Mouse (Mus musculus) kidney, embryonic 15.5 days (tissue): ENCODE results near the gene Ikzf3. TPM values are rescaled to one million over a fixed set of nuclear protein-coding genes. Genes with fewer than 3 reads are reported as not detected.

Experiments
- ATAC-seq: fragments of 200-750 bp; cut with Nextera tagmentation; replicated peaks from 2 replicates; pipeline ENCODE4 v1.8.0; 2017; ENCODE audit warnings: moderate TSS enrichment; ENCODE audit not compliant: low FRiP score
- H3K27ac ChIP-seq: fragments of 300-500 bp; sonication (generic); 2 replicates; pipeline ENCODE4 v1.5.1; 2015; ENCODE audit warnings: mild to moderate bottlenecking, inconsistent platforms
- H3K27me3 ChIP-seq: fragments of 300-500 bp; sonication (generic); 2 replicates; pipeline ENCODE4 v1.6.1; 2015; ENCODE audit warnings: inconsistent platforms
- H3K36me3 ChIP-seq: fragments of 300-500 bp; sonication (generic); 2 replicates; pipeline ENCODE4 v1.6.1; 2015; ENCODE audit warnings: inconsistent platforms
- H3K4me1 ChIP-seq: fragments of 300-500 bp; sonication (generic); 2 replicates; pipeline ENCODE4 v1.6.1; 2015; ENCODE audit warnings: inconsistent platforms
- H3K4me2 ChIP-seq: fragments of 300-500 bp; sonication (generic); 2 replicates; pipeline ENCODE4 v1.6.1; 2015; ENCODE audit warnings: moderate library complexity, mild to moderate bottlenecking, inconsistent platforms
- H3K4me3 ChIP-seq: fragments of 300-500 bp; sonication (generic); replicated peaks from 2 replicates; pipeline ENCODE4 v1.5.1; 2015; ENCODE audit warnings: mild to moderate bottlenecking, inconsistent platforms
- H3K9ac ChIP-seq: fragments of 300-500 bp; sonication (generic); 2 replicates; pipeline ENCODE4 v1.6.1; 2015; ENCODE audit warnings: mild to moderate bottlenecking, inconsistent platforms
- H3K9me3 ChIP-seq: fragments of 300-500 bp; sonication (generic); replicated peaks from 2 replicates; pipeline ENCODE4 v1.6.1; 2016; ENCODE audit warnings: inconsistent platforms
- WGBS: fragments of 180-500 bp; shearing (Covaris S2); methylation state at CpG from one replicate; pipeline ENCODE4 v1.1.7; 2015; ENCODE audit warnings: mixed read lengths; 5-methylcytosine and 5-hydroxymethylcytosine counted together
- polyA plus RNA-seq: library from polyadenylated mRNA; unstranded; fragments of >200 nt; fragmentation: Nextera tagmentation; extraction: Ambion mirVana; gene quantifications from 2 replicates; pipeline ENCODE4 v1.2.1, GENCODE M21; 2015

The Ikzf3 gene
- polyA plus RNA-seq, 1 experiment from 2014 or later, result 0.43 TPM

GRCm38 (mm10) chr11:98495176-98495719 is 50.6 kb downstream of the Ikzf3 start:
- Histone ChIP-seq H3K27ac (no peak overlapping the region), H3K4me3 (no peak overlapping the region), H3K9ac (no peak overlapping the region), H3K36me3 (no peaks in the 10 kb centered on the region), H3K9me3 (no peaks in the 10 kb centered on the region), H3K27me3 (no peaks in the 10 kb centered on the region), H3K4me2 (no peak overlapping the region), H3K4me1 (peaks cover 41% of the 10 kb centered on the region)
- 82% methylated on average over 5 of the region's 5 CpGs for WGBS
- no peak for ATAC-seq

GRCm38 (mm10) chr11:98493394-98493793 is 52.4 kb downstream of the Ikzf3 start:
- no peaks in the 10 kb centered on the region for H3K27me3 ChIP-seq
- no peaks in the 10 kb centered on the region for H3K36me3 ChIP-seq
- peak overlapping the region; percentile 78 for H3K27ac ChIP-seq
- H3K4me1 ChIP-seq, result peaks cover 44% of the 10 kb centered on the region
- ATAC-seq, result no peak
- no peak overlapping the region for H3K9ac ChIP-seq
- no peak overlapping the region for H3K4me2 ChIP-seq
- 32% methylated on average over 9 of the region's 9 CpGs for WGBS
- H3K4me3 ChIP-seq, result no peak overlapping the region
- no peaks in the 10 kb centered on the region for H3K9me3 ChIP-seq

GRCm38 (mm10) chr11:98492959-98493358 is 52.9 kb downstream of the Ikzf3 start:
- Histone ChIP-seq H3K4me2 (no peak overlapping the region), H3K9ac (no peak overlapping the region), H3K27me3 (no peaks in the 10 kb centered on the region), H3K4me3 (no peak overlapping the region), H3K4me1 (peaks cover 40% of the 10 kb centered on the region), H3K27ac (peak overlapping the region; percentile 78), H3K36me3 (no peaks in the 10 kb centered on the region), H3K9me3 (no peaks in the 10 kb centered on the region)
- peak; percentile 73 for ATAC-seq
- WGBS, result 13% methylated on average over 7 of the region's 7 CpGs

GRCm38 (mm10) chr11:98491571-98491970 is 54.3 kb downstream of the Ikzf3 start:
- H3K4me1 ChIP-seq, result peaks cover 31% of the 10 kb centered on the region
- no peak overlapping the region for H3K27ac ChIP-seq
- H3K9me3 ChIP-seq, result no peaks in the 10 kb centered on the region
- ATAC-seq, result no peak
- 54% methylated on average over 7 of the region's 7 CpGs for WGBS
- H3K9ac ChIP-seq, result no peak overlapping the region
- H3K4me2 ChIP-seq, result no peak overlapping the region
- no peak overlapping the region for H3K4me3 ChIP-seq
- no peaks in the 10 kb centered on the region for H3K36me3 ChIP-seq
- no peaks in the 10 kb centered on the region for H3K27me3 ChIP-seq

GRCm38 (mm10) chr11:98488540-98489234 is 57.1 kb downstream of the Ikzf3 start:
- Histone ChIP-seq H3K9me3 (no peaks in the 10 kb centered on the region), H3K27me3 (no peaks in the 10 kb centered on the region), H3K4me1 (peaks cover 27% of the 10 kb centered on the region), H3K4me2 (no peak overlapping the region), H3K9ac (no peak overlapping the region), H3K4me3 (no peak overlapping the region), H3K27ac (no peak overlapping the region), H3K36me3 (no peaks in the 10 kb centered on the region)
- 57% methylated on average over 20 of the region's 20 CpGs for WGBS
- ATAC-seq, result no peak

GRCm38 (mm10) chr11:98487526-98488040 is 58.2 kb downstream of the Ikzf3 start:
- 0 out of 2 replicates have a peak, but pooled peaks cover 1% of the 10 kb centered on the region for H3K27me3 ChIP-seq
- H3K4me2 ChIP-seq, result no peak overlapping the region
- no peak for ATAC-seq
- no peak overlapping the region for H3K9ac ChIP-seq
- H3K9me3 ChIP-seq, result no peaks in the 10 kb centered on the region
- no peak overlapping the region for H3K27ac ChIP-seq
- 61% methylated on average over 4 of the region's 5 CpGs for WGBS
- H3K4me1 ChIP-seq, result peaks cover 16% of the 10 kb centered on the region
- no peaks in the 10 kb centered on the region for H3K36me3 ChIP-seq
- H3K4me3 ChIP-seq, result no peak overlapping the region

GRCm38 (mm10) chr11:98485749-98486148 is 60.1 kb downstream of the Ikzf3 start:
- 94% methylated on average over 2 of the region's 2 CpGs for WGBS
- Histone ChIP-seq H3K4me3 (no peak overlapping the region), H3K4me2 (no peak overlapping the region), H3K9me3 (no peaks in the 10 kb centered on the region), H3K4me1 (0 out of 2 replicates have a peak, but pooled peaks cover 4% of the 10 kb centered on the region), H3K9ac (no peak overlapping the region), H3K27ac (no peak overlapping the region), H3K27me3 (0 out of 2 replicates have a peak, but pooled peaks cover 5% of the 10 kb centered on the region), H3K36me3 (no peaks in the 10 kb centered on the region)
- no peak for ATAC-seq

GRCm38 (mm10) chr11:98482067-98482466 is 63.8 kb downstream of the Ikzf3 start:
- 84% methylated on average over 10 of the region's 10 CpGs for WGBS
- ATAC-seq, result no peak

GRCm38 (mm10) chr11:98481231-98481630 is 64.6 kb downstream of the Ikzf3 start:
- no peak for ATAC-seq
- 59% methylated on average over 6 of the region's 6 CpGs for WGBS

More at GRCm38 (mm10) chr11:98482067-98482466, 63.8 kb downstream of the Ikzf3 start:
- Histone ChIP-seq H3K27ac (no peak overlapping the region), H3K4me3 (no peak overlapping the region), H3K27me3 (0 out of 2 replicates have a peak, but pooled peaks cover 5% of the 10 kb centered on the region), H3K4me2 (no peak overlapping the region), H3K9ac (no peak overlapping the region), H3K9me3 (no peaks in the 10 kb centered on the region), H3K36me3 (no peaks in the 10 kb centered on the region), H3K4me1 (0 out of 2 replicates have a peak, but pooled peaks cover 3% of the 10 kb centered on the region)

GRCm38 (mm10) chr11:98479940-98480497 is 65.8 kb downstream of the Ikzf3 start:
- 83% methylated on average over 12 of the region's 12 CpGs for WGBS
- Histone ChIP-seq H3K9me3 (no peaks in the 10 kb centered on the region), H3K36me3 (no peaks in the 10 kb centered on the region), H3K4me2 (no peak overlapping the region), H3K27ac (no peak overlapping the region), H3K4me1 (0 out of 2 replicates have a peak, but pooled peaks cover 3% of the 10 kb centered on the region), H3K4me3 (no peak overlapping the region), H3K9ac (no peak overlapping the region), H3K27me3 (0 out of 2 replicates have a peak, but pooled peaks cover 5% of the 10 kb centered on the region)
- ATAC-seq, result no peak

More at GRCm38 (mm10) chr11:98481231-98481630, 64.6 kb downstream of the Ikzf3 start:
- H3K9ac ChIP-seq, result no peak overlapping the region
- H3K9me3 ChIP-seq, result no peaks in the 10 kb centered on the region
- no peak overlapping the region for H3K4me2 ChIP-seq
- H3K36me3 ChIP-seq, result no peaks in the 10 kb centered on the region
- 0 out of 2 replicates have a peak, but pooled peaks cover 5% of the 10 kb centered on the region for H3K27me3 ChIP-seq
- no peak overlapping the region for H3K27ac ChIP-seq
- H3K4me1 ChIP-seq, result 0 out of 2 replicates have a peak, but pooled peaks cover 3% of the 10 kb centered on the region
- no peak overlapping the region for H3K4me3 ChIP-seq

GRCm38 (mm10) chr11:98479026-98479939 is 66.5 kb downstream of the Ikzf3 start:
- Histone ChIP-seq H3K27me3 (0 out of 2 replicates have a peak, but pooled peaks cover 5% of the 10 kb centered on the region), H3K27ac (no peak overlapping the region), H3K9ac (no peak overlapping the region), H3K4me1 (0 out of 2 replicates have a peak, but pooled peaks cover 3% of the 10 kb centered on the region), H3K4me2 (no peak overlapping the region), H3K9me3 (no peaks in the 10 kb centered on the region), H3K36me3 (no peaks in the 10 kb centered on the region), H3K4me3 (no peak overlapping the region)
- 81% methylated on average over 13 of the region's 13 CpGs for WGBS
- no peak for ATAC-seq
